Mouse (Mus musculus): ENCODE results near the gene Acox2.

GRCm38 (mm10) chr14:8258752-8259151 lies 401 bp downstream of the Acox2 start:
- no peak for TF ChIP-seq GATA1 (IDR thresholded peaks at IDR 0.05; ENCODE audit: borderline replicate concordance, low read length)
- no peak for TF ChIP-seq FLI1 (IDR thresholded peaks at IDR 0.05; ENCODE audit: low read length)
